Mouse (Mus musculus) midbrain, embryonic 16.5 days (tissue): ENCODE results near the gene Ppp4r1. TPM values are rescaled to one million over a fixed set of nuclear protein-coding genes. Genes with fewer than 3 reads are reported as not detected.

ENCODE experiments used
- ATAC-seq: fragments of 200-750 bp; cut with Nextera tagmentation; 2 replicates; pipeline ENCODE4 v1.8.0; 2017; ENCODE audit warnings: moderate TSS enrichment
- H3K27ac ChIP-seq: fragments of 300-500 bp; sonication (generic); 2 replicates; pipeline ENCODE4 v1.5.1; 2014; ENCODE audit warnings: mild to moderate bottlenecking, low read length, mixed read lengths
- H3K27me3 ChIP-seq: fragments of 300-500 bp; sonication (generic); 2 replicates; pipeline ENCODE4 v1.6.1; 2014; ENCODE audit warnings: low read depth, low read length, mixed read lengths; ENCODE audit not compliant: control insufficient read depth, insufficient read depth
- H3K36me3 ChIP-seq: fragments of 300-500 bp; sonication (generic); 2 replicates; pipeline ENCODE4 v1.6.1; 2014; ENCODE audit warnings: mild to moderate bottlenecking, low read length, moderate library complexity, mixed read lengths; ENCODE audit not compliant: control insufficient read depth, insufficient read depth
- H3K4me1 ChIP-seq: fragments of 300-500 bp; sonication (generic); 2 replicates; pipeline ENCODE4 v1.6.1; 2014; ENCODE audit warnings: mild to moderate bottlenecking, low read length, mixed read lengths; ENCODE audit not compliant: control insufficient read depth, insufficient read depth
- H3K4me2 ChIP-seq: fragments of 300-500 bp; sonication (generic); 2 replicates; pipeline ENCODE4 v1.6.1; 2014; ENCODE audit warnings: mild to moderate bottlenecking, low read length, mixed read lengths
- H3K4me3 ChIP-seq: fragments of 300-500 bp; sonication (generic); 2 replicates; pipeline ENCODE4 v1.5.1; 2014; ENCODE audit warnings: low read depth, mild to moderate bottlenecking, low read length, moderate library complexity, mixed read lengths
- H3K9ac ChIP-seq: fragments of 300-500 bp; sonication (generic); 2 replicates; pipeline ENCODE4 v1.6.1; 2014; ENCODE audit warnings: low read depth, low read length, mixed read lengths
- H3K9me3 ChIP-seq: fragments of 300-500 bp; sonication (generic); replicated peaks from 2 replicates; pipeline ENCODE4 v1.6.1; 2014; ENCODE audit warnings: mild to moderate bottlenecking, low read length, mixed read lengths; ENCODE audit not compliant: control insufficient read depth, poor library complexity, severe bottlenecking
- WGBS: fragments of 180-500 bp; shearing (Covaris S2); extraction: QIAGEN DNeasy Blood & Tissue Kit; methylation state at CpG from one replicate; pipeline ENCODE4 v1.1.7; 2014; 5-methylcytosine and 5-hydroxymethylcytosine counted together
- polyA plus RNA-seq: library from polyadenylated mRNA; unstranded; fragments of >200 nt; fragmentation: Nextera tagmentation; extraction: Ambion mirVana; gene quantifications from 2 replicates; pipeline ENCODE4 v1.2.1, GENCODE M21; 2015

Gene Ppp4r1
- polyA plus RNA-seq, 1 experiment from 2014 or later = 41.5 TPM

DNA sequence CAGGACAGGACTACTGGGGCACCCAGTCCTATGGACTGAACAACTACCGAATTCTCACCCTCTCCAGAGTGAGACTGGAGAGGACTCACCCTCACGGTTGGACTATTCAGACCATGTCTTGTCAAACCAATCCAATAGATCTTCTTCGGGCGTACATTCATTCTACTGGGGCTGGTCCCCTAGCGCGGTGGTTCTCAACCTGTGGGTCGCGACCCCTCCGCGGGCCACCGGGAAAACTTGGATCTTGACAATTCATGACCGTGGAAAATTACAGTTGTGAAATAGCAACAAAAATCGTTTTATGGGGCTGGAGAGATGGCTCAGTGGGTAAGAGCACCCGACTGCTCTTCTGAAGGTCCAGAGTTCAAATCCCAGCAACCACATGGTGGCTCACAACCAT, 19.2 kb upstream of the Ppp4r1 start:
- no peak for ATAC-seq
- Histone ChIP-seq H3K4me1 (peaks cover 8% of the 10 kb centered on the region), H3K4me3 (no peak overlapping the region), H3K27me3 (no peaks in the 10 kb centered on the region), H3K9ac (no peak overlapping the region), H3K36me3 (0 out of 2 replicates have a peak, but pooled peaks cover 4% of the 10 kb centered on the region), H3K4me2 (no peak overlapping the region), H3K9me3 (no peaks in the 10 kb centered on the region), H3K27ac (no peak overlapping the region)
- 97% methylated on average over 14 of the region's 14 CpGs for WGBS

- H3K4me1 ChIP-seq = peaks cover 39% of the 10 kb centered on the region
- 40% methylated on average over 5 of the region's 5 CpGs for WGBS
- H3K36me3 ChIP-seq = no peaks in the 10 kb centered on the region
- H3K9ac ChIP-seq = no peak overlapping the region
- no peaks in the 10 kb centered on the region for H3K9me3 ChIP-seq
- H3K27me3 ChIP-seq = no peaks in the 10 kb centered on the region
- H3K4me2 ChIP-seq = peak overlapping the region; percentile 10; the same call in 1 of the 2 replicates
- 0 out of 2 replicates have a peak, but pooled peaks have one; percentile 4 for ATAC-seq
- H3K4me3 ChIP-seq = no peak overlapping the region
- peak overlapping the region; percentile 62 for H3K27ac ChIP-seq
Measured at GRCm38 (mm10) chr17:65768486-65768885, 13.9 kb upstream of the Ppp4r1 start.

- Histone ChIP-seq H3K27me3 (no peaks in the 10 kb centered on the region; the same call in 1 of the 2 replicates), H3K27ac (no peak overlapping the region; the same call in 1 of the 2 replicates), H3K4me2 (peak overlapping the region; percentile 68), H3K9me3 (no peaks in the 10 kb centered on the region), H3K4me1 (peaks cover 39% of the 10 kb centered on the region), H3K9ac (peak overlapping the region; percentile 93), H3K4me3 (peak overlapping the region; percentile 79), H3K36me3 (no peaks in the 10 kb centered on the region)
- WGBS = 17% methylated on average over 17 of the region's 17 CpGs
- ATAC-seq = no peak
Measured at GRCm38 (mm10) chr17:65770982-65771915, 11.1 kb upstream of the Ppp4r1 start.

GRCm38 (mm10) chr17:65771951-65772934, 10.1 kb upstream of the Ppp4r1 start, which contains the start of gene Rab31:
Rab31 (minus strand) TSS chr17:65772752.
- Histone ChIP-seq H3K9ac (peak within 1 kb of the TSS; percentile 93), H3K36me3 (no peaks in the 10 kb centered on the region)
- under 1% methylated on average over 74 of the region's 75 CpGs for WGBS

DNA sequence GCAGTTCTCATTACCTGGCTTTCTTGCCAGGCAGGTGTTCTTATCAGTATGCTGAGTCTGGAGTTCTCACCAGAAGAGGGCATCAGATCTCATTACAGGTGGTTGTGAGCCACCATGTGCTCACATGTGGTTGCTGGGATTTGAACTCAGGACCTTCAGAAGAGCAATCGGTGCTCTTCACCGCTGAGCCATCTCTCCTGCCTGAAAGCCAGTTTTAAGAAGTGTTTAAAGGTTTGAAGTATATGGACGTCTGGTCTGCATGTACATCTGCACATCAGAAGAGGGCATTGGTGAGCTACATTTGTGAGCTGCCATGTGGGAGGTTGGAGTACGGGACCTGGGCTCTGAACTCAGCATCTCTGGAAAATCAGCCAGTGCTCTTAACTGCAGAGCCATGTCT, 8.8 kb upstream of the Ppp4r1 start:
- no peak overlapping the region for H3K4me3 ChIP-seq
- no peaks in the 10 kb centered on the region for H3K36me3 ChIP-seq
- no peak for ATAC-seq

More at GRCm38 (mm10) chr17:65771951-65772934, 10.1 kb upstream of the Ppp4r1 start, which contains the start of gene Rab31:
- H3K4me3 ChIP-seq = peak within 1 kb of the TSS; percentile 79
- H3K9me3 ChIP-seq = no peaks in the 10 kb centered on the region
- H3K4me1 ChIP-seq = peaks cover 39% of the 10 kb centered on the region
- H3K27ac ChIP-seq = peak within 1 kb of the TSS; percentile 76
- peak; percentile 80 for ATAC-seq
- H3K27me3 ChIP-seq = no peaks in the 10 kb centered on the region; the same call in 1 of the 2 replicates
- peak within 1 kb of the TSS; percentile 68 for H3K4me2 ChIP-seq

DNA sequence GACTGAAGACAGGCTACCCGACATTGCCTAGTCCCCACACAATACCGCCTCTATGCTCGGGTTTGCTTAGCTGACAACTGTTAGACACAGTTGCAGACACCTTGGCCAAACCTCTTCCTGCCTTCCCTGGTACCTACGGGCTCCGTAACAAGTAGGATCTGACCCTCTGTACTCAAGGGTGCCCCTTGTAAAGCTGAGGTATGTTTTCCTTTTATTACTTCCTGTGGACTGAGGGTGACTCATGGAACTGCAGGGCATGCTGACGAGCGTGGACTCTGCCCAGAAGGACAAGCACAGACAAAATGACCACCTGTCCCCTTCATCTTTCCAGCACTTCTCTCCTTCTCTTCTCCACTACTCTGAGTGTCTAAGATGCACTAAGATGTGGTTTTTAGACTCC, 7.9 kb upstream of the Ppp4r1 start:
- Histone ChIP-seq H3K4me2 (no peak overlapping the region), H3K4me3 (no peak overlapping the region), H3K4me1 (peaks cover 19% of the 10 kb centered on the region), H3K36me3 (no peaks in the 10 kb centered on the region), H3K9ac (no peak overlapping the region), H3K9me3 (no peaks in the 10 kb centered on the region), H3K27ac (no peak overlapping the region), H3K27me3 (no peaks in the 10 kb centered on the region; the same call in 1 of the 2 replicates)
- WGBS = 87% methylated on average over 7 of the region's 7 CpGs
- no peak for ATAC-seq

More for the DNA sequence above, 8.8 kb upstream of the Ppp4r1 start:
- H3K27ac ChIP-seq = no peak overlapping the region
- H3K4me1 ChIP-seq = peaks cover 27% of the 10 kb centered on the region
- no peak overlapping the region for H3K9ac ChIP-seq
- WGBS = 64% methylated on average over 4 of the region's 4 CpGs
- no peaks in the 10 kb centered on the region for H3K9me3 ChIP-seq
- no peaks in the 10 kb centered on the region; the same call in 1 of the 2 replicates for H3K27me3 ChIP-seq
- H3K4me2 ChIP-seq = no peak overlapping the region

GRCm38 (mm10) chr17:65776228-65776627, 6.1 kb upstream of the Ppp4r1 start:
- H3K36me3 ChIP-seq = no peaks in the 10 kb centered on the region
- no peak overlapping the region for H3K9ac ChIP-seq
- no peaks in the 10 kb centered on the region; the same call in 1 of the 2 replicates for H3K27me3 ChIP-seq
- H3K27ac ChIP-seq = no peak overlapping the region
- H3K9me3 ChIP-seq = no peaks in the 10 kb centered on the region
- no peak overlapping the region for H3K4me2 ChIP-seq
- no peak for ATAC-seq
- no peak overlapping the region for H3K4me3 ChIP-seq
- 86% methylated on average over 1 of the region's 1 CpGs for WGBS
- peaks cover 5% of the 10 kb centered on the region for H3K4me1 ChIP-seq

- no peak overlapping the region for H3K4me3 ChIP-seq
- no peak overlapping the region for H3K9ac ChIP-seq
- no peak for ATAC-seq
- H3K4me1 ChIP-seq = peaks cover 6% of the 10 kb centered on the region; the same call in 1 of the 2 replicates
- 82% methylated on average over 4 of the region's 4 CpGs for WGBS
- no peaks in the 10 kb centered on the region for H3K9me3 ChIP-seq
- H3K27ac ChIP-seq = no peak overlapping the region
- H3K4me2 ChIP-seq = no peak overlapping the region
- H3K27me3 ChIP-seq = no peaks in the 10 kb centered on the region; the same call in 1 of the 2 replicates
- H3K36me3 ChIP-seq = no peaks in the 10 kb centered on the region
Measured at GRCm38 (mm10) chr17:65777461-65777860, 4.9 kb upstream of the Ppp4r1 start.
